Mouse (Mus musculus): ENCODE results near the gene Gucy2e.

DNA sequence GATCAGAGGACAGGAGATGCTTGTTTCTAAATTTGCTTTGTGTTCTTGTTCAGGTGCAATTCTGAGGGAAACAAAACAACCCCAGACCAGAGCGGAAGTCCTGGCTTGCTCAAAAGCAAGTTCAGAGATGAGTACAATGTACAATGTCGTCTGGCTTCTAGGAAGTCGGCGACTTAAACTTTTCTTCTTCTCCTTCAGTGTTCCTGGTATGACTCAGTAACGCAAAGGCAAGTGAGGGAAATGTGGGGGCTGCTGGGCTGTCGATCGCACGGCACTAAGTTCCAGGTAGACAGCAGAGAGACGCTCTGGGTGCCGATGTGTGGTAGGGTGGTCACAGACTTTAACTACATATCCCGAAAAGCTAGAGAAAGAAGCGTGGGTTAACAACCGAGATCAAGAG is 31.3 kb upstream of the Gucy2e start:
- TF ChIP-seq FLI1 (IDR thresholded peaks at IDR 0.05; ENCODE audit: low read length) (no peak), GATA1 (IDR thresholded peaks at IDR 0.05; ENCODE audit: borderline replicate concordance, low read length) (no peak)
